Mouse (Mus musculus) right cerebral cortex, postnatal 4 days (tissue): ENCODE measurements around the gene Hnrnpu.

Experiments used
- DNase-seq: peaks from one replicate; pipeline ENCODE4 v3.0.0-alpha.2; 2022

The Hnrnpu gene

DNA sequence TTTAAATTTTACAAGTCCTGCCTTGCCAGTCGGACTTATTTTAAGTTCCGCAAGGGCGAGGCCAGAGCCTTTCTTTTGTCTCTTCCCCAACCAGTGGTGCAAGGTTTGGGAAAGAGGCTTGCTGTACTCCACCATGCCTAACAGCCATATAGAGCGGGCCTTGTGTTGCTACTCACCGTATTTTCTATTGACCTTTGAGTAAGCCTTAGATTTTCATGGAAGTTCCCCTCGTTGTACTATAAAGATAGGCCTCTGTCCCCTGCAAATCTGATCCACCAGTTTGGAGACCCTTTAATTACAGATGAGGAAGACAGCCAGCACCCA, 683 bp upstream of the Hnrnpu start:
- no peak for DNase-seq

DNA sequence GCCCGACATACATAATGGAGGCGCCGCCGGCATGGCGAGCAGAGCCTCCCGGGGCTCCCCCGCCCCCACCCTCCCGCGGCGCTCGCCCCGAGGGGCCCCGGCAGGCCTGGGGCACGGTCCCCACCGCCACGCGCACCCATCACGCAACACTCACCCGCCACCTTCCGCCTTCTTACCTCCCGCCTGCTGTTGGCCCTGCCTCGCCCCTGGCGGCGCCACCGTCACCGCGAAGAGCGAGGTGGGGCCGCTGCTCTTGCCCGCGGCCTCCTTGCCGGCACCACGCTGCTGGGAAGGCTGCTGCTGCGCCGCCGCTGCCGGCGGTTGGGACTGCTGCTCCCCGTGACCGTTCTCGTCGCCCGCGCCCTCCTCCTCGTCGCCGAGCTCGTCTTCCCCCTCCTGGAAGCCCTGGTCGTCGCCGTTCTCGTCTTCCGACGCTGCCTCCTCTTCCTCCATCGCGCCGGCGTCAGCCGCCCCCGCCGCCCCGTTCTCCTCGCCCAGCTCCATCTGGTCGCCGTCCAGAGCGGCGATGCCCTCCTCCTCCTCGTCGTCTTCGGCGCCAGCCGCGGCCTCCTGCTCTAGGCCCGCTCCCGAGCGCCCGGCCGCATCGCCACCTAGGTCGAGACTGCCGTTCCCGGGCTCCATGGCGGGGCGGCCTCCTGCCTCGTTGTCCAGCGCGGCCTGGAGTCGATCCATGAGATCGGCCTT, 668 bp downstream of the Hnrnpu start:
- peak; percentile 52 for DNase-seq

DNA sequence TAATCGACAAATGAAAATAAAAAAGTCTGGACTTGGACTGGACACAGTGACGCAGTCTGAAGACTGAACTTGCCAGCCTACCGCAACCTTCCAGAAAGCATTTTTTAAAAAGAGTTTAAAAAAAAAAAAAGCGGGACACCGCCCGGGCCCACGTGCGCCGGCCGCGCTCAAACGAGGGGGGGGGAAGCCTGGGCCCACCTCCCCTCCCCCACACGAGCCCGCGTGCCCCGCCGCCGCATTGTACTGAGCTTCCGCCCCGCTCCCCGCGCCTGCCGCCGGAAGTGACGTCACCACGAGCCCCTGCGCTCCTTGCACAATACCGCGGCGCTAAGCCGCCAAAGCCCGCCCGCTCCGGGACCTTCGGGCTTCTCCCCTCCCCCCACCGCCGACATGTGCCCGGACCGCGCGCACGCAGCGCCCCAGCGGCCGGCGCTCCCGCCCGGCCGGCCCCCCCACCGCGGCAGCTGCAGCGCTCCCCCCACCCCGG, 1.3 kb downstream of the Hnrnpu start:
- peak; percentile 96 for DNase-seq

- no peak for DNase-seq
Observed at GRCm38 (mm10) chr1:178335860-178336261, 1.7 kb downstream of the Hnrnpu start.

DNA sequence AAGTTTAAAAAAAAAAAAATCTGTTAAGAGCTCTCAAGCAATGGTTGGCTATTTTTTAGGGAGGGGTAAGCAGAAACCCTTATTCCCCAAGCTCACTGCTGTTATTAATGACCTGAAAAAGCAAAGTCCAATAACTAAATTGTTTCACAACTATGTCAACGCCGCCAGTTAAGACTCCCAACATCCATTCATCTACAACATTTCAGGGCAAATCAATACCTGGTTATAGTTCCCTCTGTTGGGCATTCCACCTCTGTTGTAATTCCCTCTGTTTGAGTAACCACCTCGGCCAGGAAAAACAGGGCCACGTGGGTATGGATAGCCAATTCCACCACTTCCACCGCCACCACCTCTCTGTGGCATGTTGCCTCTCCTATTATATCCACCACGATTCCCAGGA, 7.7 kb downstream of the Hnrnpu start:
- no peak for DNase-seq

DNA sequence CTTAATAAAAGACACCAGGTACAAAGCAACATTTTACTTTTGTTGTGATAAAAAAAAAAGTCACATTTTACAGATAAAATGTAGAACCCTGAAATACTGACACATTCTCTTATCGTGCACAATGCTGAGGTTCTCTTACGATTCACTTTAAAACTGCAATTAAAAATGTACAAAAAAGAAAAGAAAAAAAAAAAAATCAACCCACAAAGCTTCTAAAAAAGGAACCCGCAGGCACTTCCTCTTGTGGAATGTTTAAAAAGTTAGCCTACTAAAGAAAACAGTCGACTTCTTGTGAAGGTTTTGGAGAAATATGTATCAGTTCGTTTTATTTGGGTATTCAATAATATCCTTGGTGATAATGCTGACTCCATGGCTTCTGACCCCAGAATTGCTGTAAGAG, 8.6 kb downstream of the Hnrnpu start:
- no peak for DNase-seq

- DNase-seq = no peak
Observed at GRCm38 (mm10) chr1:178326950-178327349, 10.6 kb downstream of the Hnrnpu start.

- no peak for DNase-seq
Observed at GRCm38 (mm10) chr1:178326357-178326756, 11.2 kb downstream of the Hnrnpu start.

GRCm38 (mm10) chr1:178324568-178324967, 13.0 kb downstream of the Hnrnpu start:
- DNase-seq = no peak

- DNase-seq = no peak
Observed at GRCm38 (mm10) chr1:178323235-178323634, 14.4 kb downstream of the Hnrnpu start.

GRCm38 (mm10) chr1:178321730-178322357, 15.8 kb downstream of the Hnrnpu start:
- DNase-seq = no peak

- DNase-seq = no peak
Observed at GRCm38 (mm10) chr1:178320723-178321590, 16.6 kb downstream of the Hnrnpu start.

GRCm38 (mm10) chr1:178320038-178320722, 17.4 kb downstream of the Hnrnpu start:
- DNase-seq = no peak

- DNase-seq = peak; percentile 33
Observed at GRCm38 (mm10) chr1:178319295-178320037, 18.1 kb downstream of the Hnrnpu start.

DNA sequence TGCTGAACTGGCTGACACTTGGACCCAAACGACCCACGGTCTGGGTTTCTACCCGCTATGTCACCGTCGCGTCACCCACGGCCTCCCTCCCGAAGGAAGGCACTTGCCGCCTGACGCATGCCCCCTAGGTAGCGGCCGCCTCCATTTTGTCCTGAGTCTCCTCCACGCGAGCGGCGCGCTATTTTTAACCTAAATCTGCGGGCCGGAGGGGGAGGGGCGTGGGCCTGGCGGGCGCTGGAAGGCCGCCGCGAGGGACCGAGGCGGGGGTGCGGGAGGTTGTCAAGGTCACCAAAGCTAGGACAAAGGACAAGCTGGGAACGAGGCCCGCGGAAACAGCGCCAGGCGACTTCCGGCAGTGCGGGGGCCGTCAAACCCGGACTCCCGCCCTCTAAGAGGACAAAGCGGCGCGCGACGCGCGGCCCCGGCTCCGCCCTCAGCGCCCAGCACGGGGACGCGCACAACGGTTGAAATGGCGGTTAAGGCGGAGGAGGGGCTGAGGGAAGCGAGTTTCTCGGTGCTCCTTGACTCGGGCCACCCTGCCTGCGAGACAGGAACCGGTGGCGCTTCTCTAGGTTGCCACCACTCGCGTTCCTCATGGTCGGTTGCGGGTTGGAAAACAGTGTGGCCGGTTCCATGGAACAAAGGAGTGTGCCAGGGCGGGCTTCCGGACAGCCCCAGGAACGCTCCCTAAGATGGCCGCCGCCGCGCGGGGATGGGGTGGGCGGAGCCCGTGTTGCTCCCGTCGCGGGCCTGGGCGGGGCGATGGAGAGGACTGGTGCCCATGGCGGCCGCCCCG, 19.0 kb downstream of the Hnrnpu start, which contains the start of gene Cox20:
Gene Cox20, plus strand, starts transcription at position 742 of the 796 bp plus-strand sequence.
- DNase-seq = peak; percentile 95

GRCm38 (mm10) chr1:178318002-178318388, 19.6 kb downstream of the Hnrnpu start:
- no peak for DNase-seq

- DNase-seq = no peak
Observed at GRCm38 (mm10) chr1:178317275-178318001, 20.2 kb downstream of the Hnrnpu start.

GRCm38 (mm10) chr1:178314236-178314635, 23.4 kb downstream of the Hnrnpu start:
- DNase-seq = no peak

DNA sequence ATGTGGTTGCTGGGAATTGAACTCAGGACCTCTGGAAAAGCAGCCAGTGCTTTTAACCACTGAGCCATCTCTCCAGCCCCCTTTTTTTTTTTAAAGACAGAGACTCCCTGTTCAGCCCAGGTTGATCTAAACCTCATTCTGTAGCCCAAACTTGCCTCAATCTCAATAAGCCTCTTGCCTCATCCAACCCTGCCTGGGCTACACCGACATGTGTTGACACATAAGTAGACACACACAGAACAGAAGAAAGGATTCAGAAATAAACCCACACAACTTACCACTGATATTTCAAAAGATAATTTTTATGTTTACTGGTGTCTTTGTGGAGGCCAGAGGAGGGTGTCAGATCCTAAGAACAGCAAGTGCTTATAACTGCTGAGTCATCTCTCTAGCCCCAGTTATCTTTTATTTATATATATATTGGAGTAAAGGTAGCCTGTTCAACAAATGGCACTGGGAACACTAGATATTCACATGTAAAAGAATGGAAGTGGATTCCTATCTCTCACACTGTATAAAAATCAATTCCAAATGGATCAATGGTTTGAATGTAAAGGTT, 24.5 kb downstream of the Hnrnpu start:
- DNase-seq = no peak

DNA sequence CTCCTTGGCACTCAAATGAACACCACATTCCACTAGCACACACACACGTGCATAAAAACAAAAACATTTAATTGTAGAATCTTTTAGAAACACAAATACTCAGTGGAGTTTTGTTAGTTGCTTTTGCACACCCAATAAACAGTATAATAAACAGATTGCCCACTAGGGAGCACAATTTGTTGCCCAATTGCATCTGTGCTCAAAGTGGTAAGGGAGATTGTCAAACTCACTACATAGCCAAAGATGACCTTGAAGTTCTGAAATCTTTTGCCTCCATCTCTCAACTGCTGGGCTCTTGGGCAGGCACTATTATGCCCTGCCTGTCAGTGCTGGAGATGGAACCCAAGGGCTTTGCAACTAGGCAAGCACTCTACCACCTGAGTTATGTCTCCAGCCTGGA, 27.5 kb downstream of the Hnrnpu start:
- DNase-seq = no peak
